Mouse (Mus musculus): ENCODE results near the gene Gm10639. TPM values are rescaled to one million over a fixed set of nuclear protein-coding genes. Genes with fewer than 3 reads are reported as not detected.

Gm10639 gene
- polyA plus RNA-seq, 1 experiment = not detected

DNA sequence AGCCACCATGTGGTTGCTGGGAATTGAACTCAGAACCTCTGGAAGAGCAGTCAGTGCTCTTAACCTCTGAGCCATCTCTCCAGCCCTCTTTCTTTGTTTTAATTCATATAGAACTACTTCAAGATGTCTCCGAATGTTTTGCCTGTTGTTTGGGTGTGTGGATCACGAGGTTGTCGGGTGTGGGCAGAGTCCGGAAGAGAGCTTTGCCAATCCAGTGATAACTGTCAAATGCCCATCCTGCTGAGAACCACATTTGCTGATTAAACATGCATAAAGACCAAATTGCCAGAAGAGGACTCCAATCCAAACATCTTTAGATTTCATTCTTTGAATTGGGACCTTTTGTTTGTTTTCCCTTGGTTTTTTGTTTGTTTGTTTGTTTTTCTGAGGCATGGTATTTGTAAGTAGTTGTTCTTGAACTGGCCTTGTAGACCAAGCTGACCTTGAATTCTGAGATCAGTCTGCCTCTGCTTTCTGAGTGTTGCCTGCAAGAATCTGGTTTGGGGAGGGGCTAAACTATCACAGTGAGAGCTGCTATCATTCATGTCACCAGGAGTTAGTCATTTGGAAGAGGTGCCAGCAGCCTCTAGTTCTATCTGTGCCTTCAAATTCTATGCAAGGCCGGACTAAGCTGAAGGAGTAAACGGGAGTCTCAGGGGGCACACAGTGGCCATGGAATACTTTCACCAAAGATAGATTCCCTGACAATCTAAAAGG, 61.9 kb downstream of the Gm10639 start:
- TF ChIP-seq FLI1 (IDR thresholded peaks at IDR 0.05; ENCODE audit: low read length) (no peak), GATA1 (IDR thresholded peaks at IDR 0.05; ENCODE audit: borderline replicate concordance, low read length) (no peak)
- Histone ChIP-seq H3K4me1 (peaks cover 32% of the 10 kb centered on the region), H3K4me3 (replicated peaks) (no peak overlapping the region), H3K36me3 (replicated peaks; ENCODE audit: low read length) (no peaks in the 10 kb centered on the region), H3K27me3 (replicated peaks) (peaks cover 26% of the 10 kb centered on the region), H3K9me3 (no peaks in the 10 kb centered on the region; the same call in 1 of the 2 replicates)

Other genes with a start within 250 kb of the Gm10639 start
- gene Gcm1, start 238.0 kb upstream of the Gm10639 start, polyA plus RNA-seq (2012; ENCODE audit: insufficient read depth, low replicate concordance) = not detected in 2 replicates
- 67.6 and 168 TPM in 2 replicates for gene Fbxo9, start 180.9 kb upstream of the Gm10639 start, polyA plus RNA-seq (2012; ENCODE audit: insufficient read depth, low replicate concordance)
- gene Ick, start 180.7 kb upstream of the Gm10639 start, polyA plus RNA-seq (2012; ENCODE audit: insufficient read depth, low replicate concordance) = 23.0 and 64.0 TPM in 2 replicates
- 0.09 TPM in 1 of 2 replicates, not detected in the other for gene Gsta4, start 107.1 kb upstream of the Gm10639 start, polyA plus RNA-seq (2012; ENCODE audit: insufficient read depth, low replicate concordance)
- gene Gsta1, start 59.3 kb upstream of the Gm10639 start, polyA plus RNA-seq (2012; ENCODE audit: insufficient read depth, low replicate concordance) = not detected in 2 replicates
- gene Gm3776, start 32.8 kb upstream of the Gm10639 start, polyA plus RNA-seq (2012; ENCODE audit: insufficient read depth, low replicate concordance) = not detected in 2 replicates
- not detected in 2 replicates for gene Omt2a, start 24.9 kb downstream of the Gm10639 start, polyA plus RNA-seq (2012; ENCODE audit: insufficient read depth, low replicate concordance)
- not detected in 2 replicates for gene Omt2b, start 37.7 kb downstream of the Gm10639 start, polyA plus RNA-seq (2012; ENCODE audit: insufficient read depth, low replicate concordance)
- gene Gsta2, start 65.9 kb downstream of the Gm10639 start, polyA plus RNA-seq (2012; ENCODE audit: insufficient read depth, low replicate concordance) = not detected in 2 replicates
- not detected in 2 replicates for gene Dppa5a, start 78.3 kb downstream of the Gm10639 start, polyA plus RNA-seq (2012; ENCODE audit: insufficient read depth, low replicate concordance)
- gene Ooep, start 88.8 kb downstream of the Gm10639 start, polyA plus RNA-seq (2012; ENCODE audit: insufficient read depth, low replicate concordance) = not detected in 2 replicates
- 0.07 TPM in 1 of 2 replicates, not detected in the other for gene Ddx43, start 105.9 kb downstream of the Gm10639 start, polyA plus RNA-seq (2012; ENCODE audit: insufficient read depth, low replicate concordance)
- gene Cgas, start 153.3 kb downstream of the Gm10639 start, polyA plus RNA-seq (2012; ENCODE audit: insufficient read depth, low replicate concordance) = 2.0 and 2.8 TPM in 2 replicates
- gene Mto1, start 158.3 kb downstream of the Gm10639 start, polyA plus RNA-seq (2012; ENCODE audit: insufficient read depth, low replicate concordance) = 5.6 and 19.5 TPM in 2 replicates
- gene Gm17324, start 158.9 kb downstream of the Gm10639 start, polyA plus RNA-seq (2012; ENCODE audit: insufficient read depth, low replicate concordance) = 0.54 TPM in 1 of 2 replicates, not detected in the other
- 154 and 597 TPM in 2 replicates for gene Eef1a1, start 199.2 kb downstream of the Gm10639 start, polyA plus RNA-seq (2012; ENCODE audit: insufficient read depth, low replicate concordance)

Measured in megakaryocyte, embryonic 14.5 days (primary cell).